Mouse (Mus musculus) adrenal gland, postnatal 36 days (tissue): ENCODE data around the gene Exoc3l. TPM values are rescaled to one million over a fixed set of nuclear protein-coding genes. Genes with fewer than 3 reads are reported as not detected.
"Not testable (repeated sequence)": the region's sequence is repeated elsewhere in the genome, so short reads cannot be mapped to it uniquely, and the experiment has no call there.

Experiments
- DNase-seq, 2 experiments: peaks; one replicate each; pipeline ENCODE4 v3.0.0; 2021; ENCODE audit warnings: mixed read lengths in 1 of 2
- total RNA-seq, 2 experiments: library from RNA; stranded (reverse); gene quantifications; 2 replicates each; pipeline ENCODE4 v1.2.3; 2021

The Exoc3l gene
- total RNA-seq, 2 experiments from 2014 or later = 19.8 to 22.0 TPM

- DNase-seq = not testable (repeated sequence)
Observed at GRCm38 (mm10) chr8:105291802-105292201, 4.1 kb downstream of the Exoc3l start.

DNA sequence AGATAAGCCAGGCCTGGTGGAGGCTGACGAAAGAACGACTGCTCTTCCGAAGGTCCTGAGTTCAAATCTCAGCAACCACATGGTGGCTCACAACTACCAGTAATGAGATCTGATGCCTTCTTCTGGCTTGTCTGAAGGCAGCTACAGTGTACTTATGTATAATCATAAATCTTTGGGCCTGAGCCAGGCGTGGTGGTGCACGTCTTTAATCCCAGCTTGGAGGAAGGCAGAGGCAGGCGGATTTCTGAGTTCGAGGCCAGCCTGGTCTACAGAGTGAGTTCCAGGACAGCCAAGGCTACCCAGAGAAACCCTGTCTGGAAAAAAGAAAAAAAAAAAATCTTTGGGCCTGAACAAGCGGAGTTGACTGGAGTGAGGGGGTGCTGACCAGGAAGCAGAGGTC, 4.5 kb downstream of the Exoc3l start:
- not testable (repeated sequence) for DNase-seq

- peak; percentile 90 to 92 for DNase-seq
Observed at GRCm38 (mm10) chr8:105290554-105291314, 5.2 kb downstream of the Exoc3l start.

DNA sequence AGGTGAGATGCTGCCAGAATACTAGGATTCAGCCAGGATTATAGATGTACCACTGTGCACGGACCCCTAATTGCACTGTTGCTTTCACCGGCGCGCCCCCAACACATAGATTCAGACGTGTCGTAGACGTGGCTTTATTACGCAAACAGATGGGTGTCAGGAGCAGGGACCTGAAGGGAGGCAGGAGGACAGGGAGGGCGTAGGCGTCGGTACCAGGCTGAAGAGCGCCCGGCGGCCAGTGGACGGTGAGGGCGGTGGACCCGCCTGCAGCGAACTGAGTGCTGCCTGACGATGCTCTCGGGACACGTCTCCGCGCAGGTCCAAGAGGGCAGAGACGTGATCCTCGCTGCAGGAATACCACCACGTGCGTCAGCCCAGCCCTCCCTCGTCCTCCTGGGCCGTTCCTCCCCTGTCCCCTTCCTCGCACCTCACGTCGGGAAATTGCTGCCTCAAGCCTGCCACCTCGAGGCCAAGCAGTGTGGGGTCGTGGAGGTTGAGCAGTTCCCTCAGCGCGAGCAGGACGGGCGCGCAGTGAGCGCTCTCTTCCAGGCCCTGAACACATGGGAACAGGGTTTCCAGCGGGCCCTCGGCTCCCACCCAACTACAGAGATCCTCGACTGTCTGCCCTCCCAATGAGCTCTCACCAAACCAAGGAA, 6.0 kb downstream of the Exoc3l start, which contains the start of gene 4931428F04Rik:
4931428F04Rik (minus strand) TSS at position 60 of the 656 bp plus-strand sequence.
- DNase-seq = peak; percentile 59 to 63

- peak; percentile 93 to 95 for DNase-seq
Observed at GRCm38 (mm10) chr8:105288958-105289732, 6.8 kb downstream of the Exoc3l start.

DNA sequence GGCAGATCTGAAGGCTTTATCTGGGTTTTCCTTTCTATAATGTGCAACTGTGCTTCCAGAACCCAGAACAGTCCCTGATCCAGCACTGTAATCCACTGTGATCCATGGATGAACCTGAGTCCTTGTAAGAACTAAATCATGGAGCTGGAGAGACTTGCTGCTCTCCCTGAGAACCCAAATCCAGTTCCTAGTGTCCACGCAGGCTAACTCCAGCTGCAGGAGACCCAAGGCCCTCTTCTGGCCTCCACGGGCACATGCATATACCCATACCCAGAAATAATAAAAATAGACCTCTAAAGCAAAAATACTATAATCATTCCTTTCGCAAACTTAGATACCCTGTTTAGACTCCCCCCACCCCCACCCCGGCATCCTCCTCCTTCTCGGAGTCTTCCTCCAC, 7.7 kb downstream of the Exoc3l start:
- DNase-seq = no peak

DNA sequence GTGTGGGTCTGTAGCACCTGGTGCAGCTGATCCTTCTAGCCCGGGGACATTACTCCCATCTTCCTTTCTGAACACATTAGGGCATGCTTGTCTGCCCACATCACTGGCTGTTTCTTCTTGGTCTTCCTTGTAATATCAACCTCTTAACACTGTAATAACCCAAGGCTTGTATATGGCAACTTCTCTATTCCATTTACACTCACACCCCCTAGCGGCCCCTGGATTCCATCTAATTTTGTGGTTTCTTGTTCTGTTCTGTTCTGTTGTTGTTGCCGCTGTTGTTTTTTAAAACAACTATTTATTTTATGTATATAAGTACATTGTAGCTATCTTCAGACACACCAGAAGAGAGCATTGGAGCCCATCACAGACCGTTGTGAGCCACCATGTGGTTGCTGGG, 9.0 kb downstream of the Exoc3l start:
- DNase-seq = no peak

DNA sequence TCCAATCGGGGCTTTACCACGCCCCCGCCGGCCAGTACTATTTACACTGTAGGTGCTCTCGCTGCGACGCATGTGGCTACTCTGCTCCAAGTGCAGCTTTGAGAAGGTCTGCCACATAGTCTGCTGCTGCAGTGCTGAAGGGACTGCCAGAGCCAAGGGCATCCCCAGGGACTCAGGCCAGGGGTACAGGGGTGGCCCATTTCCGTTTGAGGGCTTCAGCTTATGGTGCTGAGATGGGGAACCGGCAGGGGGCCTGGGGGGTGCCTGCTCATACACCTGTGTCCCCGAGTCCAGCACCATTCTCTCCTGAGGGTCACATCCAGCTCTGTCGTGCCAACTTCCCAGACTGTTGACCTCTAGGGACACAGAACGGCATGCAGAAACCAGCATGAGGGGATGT, 10.4 kb downstream of the Exoc3l start:
- no peak for DNase-seq

- peak; percentile 78 to 79 for DNase-seq
Observed at GRCm38 (mm10) chr8:105283074-105283473, 12.8 kb downstream of the Exoc3l start.

DNA sequence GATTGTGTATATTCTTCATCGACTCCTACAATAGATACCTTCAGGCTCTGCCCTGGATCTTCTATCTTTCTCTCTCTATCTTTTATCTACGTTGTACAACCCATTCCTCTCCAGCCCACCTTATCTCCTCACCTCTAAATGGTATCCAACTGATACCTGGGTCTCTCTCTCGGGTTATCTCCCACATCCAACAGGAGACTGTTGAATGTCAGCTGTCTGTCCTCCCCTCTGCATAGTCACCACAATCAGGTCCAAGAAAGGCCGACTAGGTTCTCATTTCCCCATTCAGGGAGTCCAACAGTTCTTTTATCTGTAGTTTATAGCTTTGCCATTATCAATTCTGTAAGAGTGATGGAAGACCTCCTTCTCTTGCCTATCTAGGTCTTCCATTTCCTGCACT, 13.7 kb downstream of the Exoc3l start:
- DNase-seq = no peak

- no peak for DNase-seq
Observed at GRCm38 (mm10) chr8:105281821-105282220, 14.1 kb downstream of the Exoc3l start.

DNA sequence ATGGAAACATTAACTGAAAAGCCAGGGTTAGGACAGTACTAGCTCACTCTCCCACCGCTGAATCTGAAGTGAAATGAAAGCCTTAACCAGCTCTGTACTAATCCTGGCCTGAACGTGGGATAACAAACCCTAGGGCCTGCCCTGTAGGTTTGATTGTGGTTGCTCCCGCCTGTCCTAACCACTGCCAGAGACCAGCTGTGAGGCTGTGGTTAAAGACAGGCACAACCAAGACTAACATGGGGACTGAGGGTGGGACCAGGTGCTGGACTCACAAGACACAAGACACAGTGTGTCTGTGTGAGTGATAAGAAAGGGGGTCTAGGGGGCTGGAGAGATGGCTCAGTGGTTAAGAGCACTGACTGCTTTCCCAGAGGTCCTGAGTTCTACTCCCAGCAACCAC, 15.3 kb downstream of the Exoc3l start:
- DNase-seq = no peak

GRCm38 (mm10) chr8:105278911-105279334, 17.0 kb downstream of the Exoc3l start:
- DNase-seq = peak; percentile 95

DNA sequence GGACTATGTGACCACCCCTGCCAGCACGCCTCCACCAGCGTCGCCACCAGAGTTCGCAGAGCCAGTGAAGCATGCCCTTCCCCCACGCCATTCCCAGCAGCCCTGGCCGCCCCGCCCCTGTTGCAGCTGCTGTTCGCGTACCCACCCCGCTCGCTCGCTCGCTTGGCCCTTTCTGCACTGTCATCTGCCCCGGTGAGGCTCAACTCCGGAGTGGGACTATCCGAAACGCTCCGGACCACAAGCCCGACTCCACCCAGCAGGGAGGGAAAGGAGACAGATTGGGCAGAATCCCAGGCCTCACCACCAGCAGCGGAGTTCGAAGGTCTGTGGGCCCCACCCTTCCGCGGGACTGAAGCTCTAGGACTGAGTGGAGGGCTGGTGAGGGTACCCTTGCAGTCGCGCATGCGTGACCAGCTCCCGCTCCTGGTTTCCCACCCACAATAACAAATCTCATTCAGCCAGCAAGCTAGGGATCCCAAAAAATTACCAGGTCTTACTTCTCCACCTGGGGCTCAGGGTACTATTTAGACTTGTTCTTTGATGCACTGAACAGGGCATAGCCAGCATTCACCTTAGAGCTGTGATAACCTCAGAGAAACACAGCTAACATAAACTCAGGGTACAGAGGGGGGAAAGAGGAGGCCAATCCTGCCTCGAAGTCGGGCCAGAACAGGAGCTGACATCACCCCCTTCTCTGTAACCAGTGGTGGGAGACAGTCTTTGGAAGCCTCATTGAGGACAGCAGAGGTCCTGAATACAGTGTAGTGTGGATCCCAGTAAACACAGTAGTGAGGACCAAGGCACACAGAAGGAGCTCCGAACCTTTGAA, 19.4 kb downstream of the Exoc3l start:
- peak; percentile 63 to 82 for DNase-seq

DNA sequence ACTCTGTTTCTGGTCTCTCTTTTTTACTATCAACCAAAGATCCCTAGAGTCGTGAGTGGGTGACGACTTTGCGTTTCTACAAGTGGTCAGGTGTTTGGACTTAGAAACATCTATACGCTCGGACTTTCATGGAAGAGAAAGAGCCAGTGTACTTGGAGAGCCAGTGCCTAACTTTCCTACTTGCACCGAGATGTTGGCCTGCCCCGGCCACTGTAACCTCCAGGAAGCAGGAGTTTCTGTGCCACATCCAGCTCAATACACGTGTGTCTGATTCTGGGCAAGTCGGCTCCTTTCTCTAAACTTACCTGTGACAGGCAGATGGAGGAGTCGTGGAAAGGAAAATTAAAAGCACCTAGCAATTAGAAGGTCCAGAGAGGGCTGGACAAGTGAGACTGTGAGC, 20.1 kb downstream of the Exoc3l start, which contains the start of gene Nol3:
Nol3 (plus strand) TSS at position 301 of the 400 bp plus-strand sequence.
- no peak for DNase-seq

DNA sequence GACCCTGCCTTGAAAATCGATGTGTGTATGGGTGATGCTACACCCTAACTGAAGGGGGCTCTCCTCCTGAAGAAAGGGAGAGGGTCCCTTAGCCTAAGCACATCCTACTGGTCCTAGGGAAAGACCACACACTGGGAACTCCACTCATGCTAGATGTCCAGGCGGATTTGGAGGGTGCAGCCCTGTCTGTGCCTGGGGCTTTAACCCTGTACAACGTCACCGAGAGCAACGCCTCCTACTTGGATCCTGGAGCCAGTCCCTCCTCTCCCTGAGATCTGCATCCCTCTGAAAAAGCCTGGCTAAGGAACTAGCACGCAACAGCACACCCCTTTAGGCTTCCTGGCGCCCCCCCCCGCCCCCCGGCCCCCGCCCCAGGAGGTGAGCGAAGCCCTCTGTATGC, 20.5 kb downstream of the Exoc3l start:
- DNase-seq = no peak

DNA sequence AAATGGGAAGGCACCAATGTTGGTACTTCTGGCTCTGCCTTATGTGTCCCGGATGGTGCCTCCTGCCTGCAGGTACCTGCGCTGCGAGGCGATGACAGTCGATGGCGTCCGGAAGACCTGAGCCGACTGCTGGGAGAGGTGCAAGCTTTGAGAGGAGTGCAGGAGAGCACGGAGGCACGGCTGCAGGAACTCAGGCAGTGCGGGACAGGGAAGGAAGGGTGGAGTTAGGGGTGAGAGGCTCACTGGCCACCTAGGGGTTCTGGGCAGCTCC, 25.1 kb downstream of the Exoc3l start:
- DNase-seq = no peak

DNA sequence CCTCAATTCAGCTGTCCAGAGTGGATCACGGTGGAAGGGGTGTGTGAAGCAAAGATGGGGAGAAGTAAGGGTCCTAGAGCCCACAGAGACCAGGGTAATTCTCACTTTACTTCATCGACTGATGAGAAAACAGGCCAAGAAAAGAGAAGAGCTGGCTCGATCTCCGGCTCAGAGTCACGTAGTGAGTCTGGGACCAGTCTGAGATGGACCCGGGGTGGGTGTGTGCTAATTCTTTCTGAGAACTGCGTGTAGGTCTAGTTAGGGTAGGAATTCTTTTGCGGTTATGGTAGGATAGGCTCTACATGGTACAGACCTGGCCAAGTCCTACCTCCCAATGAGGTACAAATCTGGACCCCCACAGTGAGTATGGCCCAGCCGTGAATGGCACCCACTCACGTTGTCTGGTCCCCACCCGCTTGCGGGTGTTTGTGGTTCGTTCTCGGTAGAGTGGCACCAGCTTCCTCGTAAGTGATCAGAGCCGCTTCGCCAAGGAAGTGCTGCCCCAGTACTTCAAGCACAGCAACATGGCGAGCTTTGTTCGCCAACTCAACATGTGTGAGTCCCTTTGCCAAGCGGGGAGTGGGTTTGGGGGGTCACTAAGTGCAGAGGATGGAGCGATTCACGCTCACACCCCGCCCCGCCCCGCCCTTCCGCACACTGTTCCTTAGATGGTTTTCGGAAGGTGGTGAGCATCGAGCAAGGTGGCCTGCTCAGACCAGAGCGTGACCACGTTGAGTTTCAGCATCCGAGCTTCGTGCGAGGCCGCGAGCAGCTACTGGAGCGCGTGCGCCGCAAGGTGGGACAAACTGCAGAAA, 25.6 kb downstream of the Exoc3l start:
- no peak for DNase-seq

GRCm38 (mm10) chr8:105269461-105269947, 26.4 kb downstream of the Exoc3l start, which contains the start of gene Hsf4:
TSS of gene Hsf4 (plus strand) at chr8:105269801.
- DNase-seq = peak; percentile 79 to 88

DNA sequence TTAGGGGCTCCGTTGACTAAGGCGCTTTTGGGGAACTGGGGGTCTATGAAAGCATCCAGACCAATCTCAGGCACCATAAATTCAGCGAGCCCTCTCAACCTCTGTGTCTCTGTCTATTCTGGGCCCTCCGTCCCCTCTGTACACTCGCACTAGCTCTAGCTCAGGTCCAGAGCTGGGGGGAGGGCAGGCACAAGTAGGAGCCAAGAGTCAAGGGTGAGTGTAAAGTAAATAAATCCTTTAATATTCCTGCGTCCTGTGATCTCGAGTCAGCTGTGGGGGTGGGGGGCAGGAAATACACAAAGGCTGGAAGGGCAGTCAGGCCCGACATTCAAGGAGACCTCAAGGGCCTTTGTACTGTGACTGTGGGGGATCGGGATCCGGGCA, 26.8 kb downstream of the Exoc3l start:
- DNase-seq = peak in 1 of 2 experiments; percentile 50
